Mouse (Mus musculus): ENCODE data around the gene Il2ra.
"Not testable (repeated sequence)": the region's sequence is repeated elsewhere in the genome, so short reads cannot be mapped to it uniquely, and the experiment has no call there.

The Il2ra gene

DNA sequence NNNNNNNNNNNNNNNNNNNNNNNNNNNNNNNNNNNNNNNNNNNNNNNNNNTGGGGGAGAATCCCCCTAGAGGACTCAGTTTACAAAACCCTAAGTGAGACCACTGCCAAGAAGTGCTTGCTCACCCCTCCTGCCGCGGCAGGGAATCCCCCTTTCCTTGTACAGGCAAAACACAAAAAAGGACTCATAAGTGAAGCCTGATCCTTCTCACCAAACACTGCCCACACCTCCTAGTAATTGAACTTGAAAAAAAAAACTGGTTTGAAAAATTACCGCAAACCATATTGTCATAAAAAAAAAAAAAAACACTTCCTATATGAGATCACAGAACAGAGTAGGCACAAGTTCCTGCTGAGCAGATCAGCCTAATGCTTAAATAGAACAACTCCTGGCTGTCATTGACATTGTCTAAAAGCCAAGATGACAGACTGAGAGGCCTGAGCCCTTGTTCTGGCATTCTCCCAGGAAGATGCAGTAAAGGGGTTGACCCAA is at the start of gene Il2ra:
Il2ra (plus strand) TSS at position 357 of the 491 bp plus-strand sequence.
- no peak for DNase-seq (ENCODE audit: low read depth, low spot score)

DNA sequence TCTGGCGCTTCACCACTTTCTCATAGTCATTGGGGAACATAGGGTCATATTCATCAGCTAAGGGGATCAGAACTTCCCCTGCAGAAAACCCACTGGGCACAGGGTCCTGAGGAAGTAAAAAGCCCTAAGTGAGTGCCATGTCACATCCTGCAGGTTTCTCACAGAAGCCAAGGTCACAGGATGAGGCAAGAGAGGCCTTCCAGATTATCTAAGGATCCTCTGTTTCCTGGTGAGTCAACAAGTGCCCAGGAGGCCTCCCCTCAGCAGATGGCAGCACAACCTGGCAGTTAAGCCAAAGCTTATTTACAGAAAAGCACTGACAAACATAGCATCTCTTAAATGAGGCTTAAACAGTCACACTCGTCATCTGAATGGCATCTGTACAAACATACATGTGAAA is 45.9 kb upstream of the Il2ra start:
- no peak for DNase-seq (ENCODE audit: low read depth, low spot score)

DNA sequence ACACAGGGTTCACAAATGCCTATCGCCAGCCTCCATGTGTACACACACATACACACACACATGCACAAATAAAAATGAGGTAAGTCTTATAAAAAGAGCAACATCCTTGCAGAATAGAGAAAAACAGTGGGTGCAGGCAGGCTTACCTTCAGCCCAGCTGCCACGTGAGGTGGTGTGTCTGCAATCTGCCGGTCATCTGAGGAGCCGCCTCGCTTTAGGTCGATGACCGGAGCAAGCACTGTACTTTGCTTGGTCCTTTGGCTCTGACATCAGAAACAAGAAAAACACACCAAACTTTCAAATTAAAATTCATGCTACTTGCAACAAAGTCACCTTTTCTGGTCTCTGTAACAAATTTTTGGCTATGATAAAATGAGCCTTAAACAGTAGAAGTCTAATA is 44.7 kb upstream of the Il2ra start:
- no peak for DNase-seq (ENCODE audit: low read depth, low spot score)

DNA sequence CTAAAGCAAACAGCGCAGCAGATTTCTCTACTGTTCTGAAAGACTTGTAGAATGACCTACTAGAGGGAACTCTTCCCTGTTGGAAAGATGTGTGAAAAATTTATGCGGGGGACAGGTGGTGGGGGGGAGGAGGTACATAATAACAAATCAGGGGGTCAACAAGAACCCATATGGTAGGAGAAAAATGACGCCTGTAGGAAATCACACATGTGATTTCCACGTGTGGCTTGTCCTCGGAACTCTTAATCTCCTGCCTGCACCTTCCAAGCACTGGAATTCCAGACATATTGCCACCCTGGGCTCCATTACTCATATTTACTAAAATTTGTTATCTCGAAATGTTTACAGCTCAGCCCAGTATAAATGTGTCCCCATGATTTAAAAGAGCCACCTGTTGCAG is 40.8 kb upstream of the Il2ra start:
- no peak for DNase-seq (ENCODE audit: low read depth, low spot score)

DNA sequence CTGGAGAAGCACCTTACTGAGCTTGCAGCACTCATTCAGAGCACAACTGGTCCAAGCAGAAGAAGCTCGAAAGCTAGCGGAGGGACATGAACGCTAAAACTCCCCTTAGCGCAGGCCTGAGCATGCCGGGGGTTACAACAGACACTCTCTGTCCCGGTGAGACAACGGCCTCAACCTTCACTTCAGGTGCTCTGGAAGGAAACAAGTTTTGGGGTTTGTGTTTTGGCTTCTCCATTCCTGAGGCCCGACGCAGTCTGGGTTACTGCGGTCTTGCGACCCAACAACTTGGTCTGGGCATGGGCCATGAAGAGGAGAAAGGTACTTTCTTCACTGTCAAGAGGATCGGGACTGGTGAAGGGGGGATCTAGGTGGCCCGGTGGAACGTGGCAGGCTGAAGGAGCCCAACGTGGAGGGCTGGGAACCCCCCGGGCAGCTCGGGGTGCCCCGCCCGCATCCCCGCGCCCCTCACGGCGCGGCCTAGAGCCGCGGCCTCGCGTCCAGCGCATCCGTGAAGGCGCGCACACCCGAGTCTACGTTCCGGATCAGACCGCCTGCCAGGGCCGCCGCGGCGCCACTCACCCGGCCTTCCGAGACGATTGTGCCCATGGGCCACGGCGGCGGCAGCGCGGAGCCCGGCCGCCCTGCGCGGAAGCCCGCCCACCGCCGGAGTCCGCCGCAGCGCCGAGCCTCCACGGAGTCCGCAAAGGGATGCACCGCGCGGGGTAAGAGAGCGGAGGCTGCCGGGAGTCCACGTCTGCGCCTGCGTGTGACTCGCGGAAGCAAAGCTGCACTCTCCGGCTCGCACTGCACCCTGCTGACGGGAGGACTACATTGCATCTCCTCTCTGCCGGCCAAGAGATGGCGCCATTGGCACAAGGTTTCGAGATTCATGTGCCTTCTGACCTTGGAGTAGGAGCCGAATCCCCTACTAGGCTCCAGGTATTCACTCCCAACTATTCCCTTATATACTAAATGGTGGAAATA is 39.8 kb upstream of the Il2ra start:
- DNase-seq (ENCODE audit: low read depth, low spot score), result peak; percentile 95

DNA sequence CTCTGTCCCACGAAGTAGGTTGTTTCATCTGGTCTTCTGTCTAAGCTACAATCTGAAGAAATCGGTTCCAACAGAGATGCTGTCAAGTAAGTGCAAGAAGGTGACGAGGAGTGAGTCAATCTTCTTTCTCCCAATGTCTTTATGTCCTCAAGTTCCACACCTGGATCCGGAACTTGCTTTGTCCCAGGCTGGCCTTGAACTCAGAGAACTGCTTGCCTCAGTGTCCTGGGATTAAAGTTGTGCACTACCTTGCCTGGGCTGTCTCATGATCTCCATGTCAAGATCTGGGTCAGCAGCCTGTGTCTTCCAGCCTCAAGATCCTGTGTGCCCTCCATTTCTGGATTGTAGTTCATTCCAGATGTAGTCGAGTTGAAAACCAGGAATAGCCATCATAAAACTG is 38.6 kb upstream of the Il2ra start, which contains the start of gene Rbm17:
Rbm17 (minus strand) TSS at position 101 of the 400 bp plus-strand sequence.
- no peak for DNase-seq (ENCODE audit: low read depth, low spot score)

DNA sequence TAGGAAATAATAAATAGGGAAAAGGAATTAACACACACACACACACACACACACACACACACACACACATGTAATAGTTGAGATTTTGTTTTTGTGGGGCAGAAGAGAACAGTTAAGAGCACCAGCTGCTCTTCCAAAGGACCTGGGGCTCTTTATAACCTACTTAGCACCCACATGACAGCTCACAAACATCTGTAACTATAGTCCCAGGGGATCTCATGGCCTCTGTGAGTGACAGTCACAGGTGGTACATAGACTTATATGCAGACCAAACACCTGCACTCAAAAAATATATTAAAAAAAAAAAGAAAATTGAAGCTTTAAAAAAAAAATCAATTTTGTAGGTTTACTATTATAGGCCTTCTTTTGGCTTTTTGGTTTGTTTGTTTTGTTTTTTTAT is 37.7 kb upstream of the Il2ra start:
- no peak for DNase-seq (ENCODE audit: low read depth, low spot score)

DNA sequence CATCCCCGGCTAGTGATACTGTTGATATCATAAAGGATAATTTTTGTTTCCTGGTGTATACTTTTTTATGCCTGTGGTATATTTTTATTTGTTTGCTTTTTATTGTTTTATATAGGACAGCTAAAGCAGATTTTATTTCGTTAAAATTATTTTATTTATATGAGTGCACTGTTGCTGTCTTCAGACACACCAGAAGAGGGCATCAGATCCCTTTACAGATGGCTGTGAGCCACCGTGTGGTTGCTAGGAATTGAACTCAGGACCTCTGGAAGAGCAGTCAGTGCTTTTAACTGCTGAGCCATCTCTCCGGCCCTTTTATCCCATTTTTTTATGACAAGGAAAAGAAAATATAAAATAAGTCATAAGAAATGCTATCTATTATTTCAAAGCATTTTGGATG is 35.9 kb upstream of the Il2ra start:
- not testable (repeated sequence) for DNase-seq (ENCODE audit: low read depth, low spot score)

DNA sequence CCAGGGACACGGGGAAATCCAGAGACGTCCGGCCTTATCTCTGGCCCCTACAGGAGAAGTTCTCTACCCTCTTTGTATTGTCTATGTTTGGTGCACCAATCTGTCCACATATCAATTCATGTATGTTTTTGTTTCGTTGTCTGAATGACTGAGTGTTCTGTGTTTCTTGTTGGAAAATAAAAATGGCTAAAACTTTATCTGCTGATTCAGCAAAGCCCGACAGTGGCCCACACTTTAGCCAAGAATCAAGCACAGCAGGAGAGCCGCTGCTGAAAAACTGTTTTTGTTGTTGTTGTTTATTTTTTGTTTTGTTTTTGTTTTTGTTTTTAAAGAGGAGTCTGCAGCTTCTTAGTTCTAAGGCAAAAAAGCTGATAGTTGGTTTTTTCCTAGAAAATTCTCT is 29.7 kb upstream of the Il2ra start:
- DNase-seq (ENCODE audit: low read depth, low spot score), result not testable (repeated sequence)

DNA sequence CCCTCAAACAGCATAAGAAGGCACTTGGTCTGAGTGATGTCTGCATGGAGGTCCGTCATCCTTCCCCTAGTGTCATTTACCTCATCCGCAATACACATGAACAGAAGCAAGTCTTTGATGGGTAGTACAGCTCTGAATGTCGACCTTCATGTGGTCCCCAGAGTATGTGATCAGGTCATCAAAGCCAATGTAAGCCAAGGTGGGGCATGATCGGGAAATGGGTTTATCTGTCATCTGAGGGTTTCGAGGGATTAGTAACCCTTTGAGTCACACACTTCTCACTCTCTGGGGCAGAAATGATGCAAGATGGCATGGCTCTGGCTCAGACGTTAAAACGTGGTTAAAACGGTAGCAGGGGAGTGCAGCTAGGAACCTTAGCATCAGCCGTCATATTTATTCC is 25.8 kb upstream of the Il2ra start:
- no peak for DNase-seq (ENCODE audit: low read depth, low spot score)

DNA sequence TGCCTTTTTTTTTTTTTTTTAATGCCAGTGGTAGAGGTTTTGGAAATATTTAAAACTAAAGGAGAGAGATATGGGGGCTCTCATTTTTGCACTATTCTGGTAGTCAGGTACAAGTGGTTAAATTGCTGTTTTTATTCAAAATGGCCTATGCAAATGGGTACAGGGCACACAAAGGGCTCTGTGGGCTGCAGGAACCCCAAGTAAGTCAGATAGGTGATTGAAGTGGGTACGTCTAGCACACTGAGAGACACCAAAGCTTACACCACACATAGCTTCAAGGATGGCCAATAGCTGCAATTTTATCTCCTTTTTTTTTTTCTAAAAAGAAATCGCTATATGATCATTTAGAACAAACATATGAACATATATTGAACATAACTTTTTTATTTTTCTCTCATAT is 23.0 kb upstream of the Il2ra start:
- no peak for DNase-seq (ENCODE audit: low read depth, low spot score)

DNA sequence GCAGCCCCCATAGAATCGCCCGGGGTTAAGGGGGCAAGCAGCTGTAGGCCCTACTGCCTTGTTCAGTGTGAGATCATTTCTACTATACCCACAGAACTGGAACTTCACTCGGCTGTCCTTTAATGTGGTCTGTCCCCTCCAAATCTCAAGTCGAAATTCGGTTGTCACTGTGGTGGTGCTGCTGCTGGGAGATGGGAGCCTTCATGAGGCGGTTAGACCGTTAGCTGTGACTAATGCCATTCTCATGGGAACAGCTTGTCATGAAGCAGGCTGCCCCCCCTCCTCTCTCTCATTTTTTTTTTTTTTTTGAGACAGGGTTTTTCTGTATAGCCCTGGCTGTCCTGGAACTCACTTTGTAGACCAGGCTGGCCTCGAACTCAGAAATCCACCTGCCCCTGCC is 19.4 kb upstream of the Il2ra start:
- no peak for DNase-seq (ENCODE audit: low read depth, low spot score)

DNA sequence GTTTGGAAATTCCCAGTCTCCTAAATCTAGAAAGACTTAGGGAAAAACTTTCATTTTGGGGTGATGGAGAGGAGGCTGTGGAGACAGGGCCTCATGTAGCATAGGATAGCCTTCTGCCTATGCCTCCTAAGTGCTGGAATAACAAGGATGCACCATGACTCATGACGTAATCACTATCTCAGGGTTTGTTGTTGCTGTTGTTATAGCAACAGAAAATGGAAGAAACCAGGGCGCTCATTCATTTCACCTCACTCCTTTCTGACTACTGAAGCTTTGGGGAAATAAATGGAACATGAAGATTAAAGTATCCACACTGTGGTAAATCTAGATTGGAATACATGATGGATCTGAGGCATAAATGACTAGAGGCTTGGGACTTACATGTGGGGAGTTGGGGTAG is 18.9 kb upstream of the Il2ra start:
- DNase-seq (ENCODE audit: low read depth, low spot score), result no peak

DNA sequence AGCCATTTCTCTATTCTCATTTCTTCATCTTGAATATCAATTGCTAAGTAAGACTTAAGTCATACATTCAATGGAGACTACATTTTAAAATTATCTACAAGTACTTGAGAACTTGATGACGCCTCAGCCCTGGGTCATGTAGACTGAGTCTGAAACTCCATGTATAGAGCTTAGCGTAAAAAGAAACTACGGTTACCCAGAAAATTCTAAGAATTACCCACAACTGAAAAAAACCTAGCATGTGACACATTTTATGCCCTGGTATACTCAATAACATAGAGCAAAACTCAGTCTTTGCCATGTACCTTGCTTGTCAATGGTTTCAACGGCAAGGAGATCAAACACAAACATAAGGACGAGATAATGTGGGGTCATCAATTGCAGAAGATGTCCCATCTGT is 16.7 kb upstream of the Il2ra start, which contains the start of gene Gm17490:
Gm17490 (minus strand) TSS at position 375 of the 400 bp plus-strand sequence.
- no peak for DNase-seq (ENCODE audit: low read depth, low spot score)

DNA sequence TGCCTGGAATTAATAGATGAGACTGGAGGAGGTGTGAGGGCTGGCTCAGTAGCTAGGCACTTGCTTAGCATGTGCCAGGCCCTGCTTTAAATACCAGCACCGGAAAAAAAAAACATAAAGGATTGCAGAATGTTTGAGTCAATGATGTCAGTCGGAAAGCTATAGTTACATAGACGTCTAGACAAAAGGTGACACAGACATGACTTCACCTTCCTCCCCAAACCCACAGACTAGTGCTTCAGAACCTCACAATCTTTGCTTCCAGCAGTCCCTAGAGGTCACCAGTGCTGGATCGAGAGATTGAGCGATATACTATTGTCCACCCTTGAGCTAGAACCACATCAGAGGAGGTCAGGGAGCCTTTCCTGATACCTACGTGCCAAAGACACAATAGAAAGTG is 7.6 kb upstream of the Il2ra start:
- DNase-seq (ENCODE audit: low read depth, low spot score), result no peak

DNA sequence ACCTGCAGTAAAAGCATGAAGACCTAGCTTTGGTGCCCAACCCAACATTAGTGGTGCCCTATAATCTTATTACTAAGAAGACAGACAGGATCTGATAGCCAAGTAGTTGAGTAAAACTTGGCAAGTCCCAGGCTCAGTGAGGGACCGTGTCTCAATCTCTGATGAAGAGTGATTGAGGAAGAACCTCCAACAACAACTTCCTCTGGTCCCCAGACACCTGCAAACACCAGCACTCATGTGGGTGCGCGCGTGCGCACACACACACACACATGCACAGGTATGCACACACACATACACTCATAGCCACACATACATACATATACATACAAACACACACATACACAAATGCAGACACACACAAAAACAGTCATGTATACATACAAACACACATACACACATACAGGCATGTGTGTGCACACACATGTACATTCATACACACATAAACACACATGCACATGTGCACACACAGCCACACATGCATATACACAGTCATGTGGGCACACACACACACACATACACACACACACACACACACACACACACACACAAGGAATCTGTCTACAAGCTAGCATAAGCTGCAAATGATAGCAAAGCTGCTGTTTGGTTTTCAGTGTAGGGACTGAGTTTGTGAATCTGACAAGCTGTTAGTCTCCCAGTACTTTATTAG is 7.0 kb upstream of the Il2ra start:
- DNase-seq (ENCODE audit: low read depth, low spot score), result no peak

DNA sequence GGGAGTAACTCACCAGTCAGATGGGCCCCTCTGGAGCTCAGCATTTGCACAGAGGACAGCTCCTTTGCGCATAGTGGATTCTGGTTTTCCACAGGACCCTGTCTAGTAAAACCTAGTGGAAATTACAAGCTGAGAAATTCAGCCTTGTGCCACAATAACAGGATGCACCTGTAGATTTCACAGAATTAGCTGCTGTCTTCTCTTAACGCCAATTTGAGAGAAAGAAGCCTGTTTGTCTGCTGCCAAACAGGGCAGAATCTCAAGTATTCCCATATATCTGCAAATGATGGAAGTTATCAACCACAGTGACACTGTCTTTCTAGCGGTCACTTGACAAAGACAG is 6.5 kb upstream of the Il2ra start:
- no peak for DNase-seq (ENCODE audit: low read depth, low spot score)

DNA sequence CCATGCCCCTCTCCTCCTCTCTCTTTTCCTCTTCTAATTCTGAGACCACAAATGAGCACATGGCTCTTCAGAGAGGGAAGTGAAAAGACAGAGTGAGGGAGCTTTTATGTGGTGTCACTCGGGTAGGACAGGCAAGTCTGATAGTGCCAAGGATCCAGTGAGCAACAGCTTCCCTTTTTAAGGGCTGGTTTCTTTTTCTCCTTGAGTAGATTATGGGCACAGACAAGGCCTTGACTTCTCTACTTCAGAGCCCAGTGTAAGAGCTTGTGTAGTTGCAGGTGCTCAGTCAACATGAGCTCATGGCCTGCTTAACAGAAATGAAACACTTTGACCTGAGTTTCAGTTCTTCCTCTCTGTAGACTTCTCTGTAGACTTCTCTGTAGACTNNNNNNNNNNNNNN is 5.5 kb upstream of the Il2ra start:
- DNase-seq (ENCODE audit: low read depth, low spot score), result no peak

DNA sequence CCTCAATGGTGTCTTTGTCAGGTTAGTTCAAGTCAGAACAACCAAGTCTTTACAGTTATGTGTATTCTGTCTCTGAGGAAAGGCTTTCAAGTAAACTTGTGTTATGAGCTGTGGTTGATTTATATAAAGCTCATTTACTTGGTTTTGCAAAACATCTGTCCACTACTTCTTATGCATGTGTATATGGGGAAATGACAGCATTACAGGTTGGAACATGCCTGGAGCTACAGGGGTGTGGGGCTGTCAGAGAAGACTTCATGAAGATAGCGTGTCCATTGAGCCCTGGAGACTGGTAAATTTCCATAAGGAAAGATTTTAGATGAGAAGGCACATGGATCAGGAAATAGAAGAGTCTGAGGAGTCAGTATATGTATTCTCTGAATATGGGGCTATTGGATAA is 1.4 kb downstream of the Il2ra start:
- no peak for DNase-seq (ENCODE audit: low read depth, low spot score)

DNA sequence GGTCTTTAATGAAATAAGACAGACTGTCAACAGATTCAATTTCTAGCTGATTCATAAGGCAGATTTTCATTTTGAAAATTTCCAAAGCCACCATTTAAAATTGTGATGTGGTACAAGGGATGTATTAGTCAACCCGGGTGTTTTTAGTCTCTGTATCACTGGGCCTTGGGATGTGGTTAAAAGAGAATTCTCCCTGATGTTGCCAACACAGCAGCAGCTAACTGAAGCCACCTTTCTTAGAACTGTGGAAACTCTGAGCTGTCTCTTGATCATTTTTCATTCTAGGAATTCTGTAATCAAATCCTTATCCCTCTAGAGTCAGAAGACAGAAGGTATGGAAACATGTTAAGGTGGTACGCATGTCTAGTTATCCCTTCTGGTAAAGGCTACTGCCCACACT is 2.7 kb downstream of the Il2ra start:
- DNase-seq (ENCODE audit: low read depth, low spot score), result no peak

DNA sequence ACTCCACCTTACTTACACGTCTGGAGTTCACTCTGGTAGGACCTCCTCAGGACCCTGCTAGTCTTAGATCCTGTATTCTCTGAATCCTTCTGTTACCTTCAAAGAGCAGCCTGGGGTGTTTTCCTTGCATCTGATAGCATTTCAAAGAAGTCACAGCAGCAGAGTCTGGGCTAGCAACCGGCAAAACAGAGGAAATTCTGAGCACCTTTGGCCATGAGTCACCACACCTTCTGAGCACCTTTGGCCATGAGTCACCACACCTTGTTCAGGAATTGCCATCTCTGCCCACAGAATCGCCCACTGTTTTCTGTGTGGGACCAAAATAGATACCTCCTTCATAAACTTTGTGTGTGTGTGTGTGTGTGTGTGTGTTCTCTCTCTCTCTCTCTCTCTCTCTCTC is 8.9 kb downstream of the Il2ra start:
- DNase-seq (ENCODE audit: low read depth, low spot score), result no peak

DNA sequence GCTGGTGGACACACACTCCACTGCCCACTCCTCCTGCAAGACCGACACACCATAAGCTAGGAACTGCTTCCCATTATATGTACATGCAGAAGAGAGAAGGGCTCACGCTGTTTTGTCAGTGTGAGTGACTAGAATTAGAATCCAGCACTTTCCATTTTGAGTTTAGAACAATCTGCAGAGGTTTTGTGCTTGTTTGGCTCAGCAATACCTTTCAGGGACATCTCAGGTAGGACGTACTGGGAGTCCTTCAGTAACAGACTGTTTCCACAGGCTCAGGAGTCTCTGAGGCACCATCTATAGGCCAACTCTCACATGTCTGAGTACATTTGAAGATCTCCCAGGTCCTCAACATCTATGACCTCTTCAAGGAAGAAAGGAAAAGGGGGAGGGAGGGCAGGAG is 9.6 kb downstream of the Il2ra start:
- no peak for DNase-seq (ENCODE audit: low read depth, low spot score)

DNA sequence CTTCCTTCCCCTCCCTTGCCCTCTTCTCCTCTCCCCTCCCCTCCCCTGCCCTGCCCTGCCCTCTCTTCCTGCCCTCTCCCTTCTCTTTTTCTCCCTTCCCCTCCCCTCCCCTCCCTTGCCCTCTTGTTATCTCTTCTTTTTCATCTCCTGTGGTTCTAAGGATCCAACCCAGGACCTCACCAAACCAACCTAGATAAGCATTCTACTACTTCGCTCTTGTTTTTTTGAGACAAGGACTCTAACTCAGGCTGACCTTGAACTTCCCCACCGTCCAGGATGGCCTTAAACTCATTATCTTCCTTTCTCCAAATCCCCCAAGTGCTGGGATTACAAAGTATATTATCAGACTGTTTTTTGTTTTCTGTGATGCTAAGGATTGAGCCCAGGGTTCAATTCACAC is 10.2 kb downstream of the Il2ra start:
- DNase-seq (ENCODE audit: low read depth, low spot score), result no peak
